Mouse (Mus musculus) embryonic facial prominence, embryonic 14.5 days (tissue): ENCODE results near the gene Sf3b5. TPM values are rescaled to one million over a fixed set of nuclear protein-coding genes. Genes with fewer than 3 reads are reported as not detected.

Experiments
- ATAC-seq: fragments of 200-750 bp; cut with Nextera tagmentation; 2 replicates; pipeline ENCODE4 v1.8.0; 2017; ENCODE audit warnings: low read depth, moderate number of reproducible peaks, moderate TSS enrichment
- DNase-seq: peaks from one replicate; pipeline ENCODE4 v3.0.0-alpha.2; 2015; ENCODE audit warnings: low spot score
- H3K27ac ChIP-seq: fragments of 300-500 bp; sonication (generic); replicated peaks from 2 replicates; pipeline ENCODE4 v1.5.1; 2014; ENCODE audit warnings: low read depth, mild to moderate bottlenecking, low read length, moderate library complexity
- H3K27me3 ChIP-seq: fragments of 300-500 bp; sonication (generic); replicated peaks from 2 replicates; pipeline ENCODE4 v1.6.1; 2014; ENCODE audit warnings: low read length; ENCODE audit not compliant: control insufficient read depth, insufficient read depth
- H3K36me3 ChIP-seq: fragments of 300-500 bp; sonication (generic); 2 replicates; pipeline ENCODE4 v1.6.1; 2014; ENCODE audit warnings: low read length, mixed read lengths; ENCODE audit not compliant: control insufficient read depth, insufficient read depth
- H3K4me1 ChIP-seq: fragments of 300-500 bp; sonication (generic); 2 replicates; pipeline ENCODE4 v1.6.1; 2014; ENCODE audit warnings: antibody characterized with exemption, low read length; ENCODE audit not compliant: control insufficient read depth, insufficient read depth
- H3K4me2 ChIP-seq: fragments of 300-500 bp; sonication (generic); 2 replicates; pipeline ENCODE4 v1.6.1; 2014; ENCODE audit warnings: low read depth, mild to moderate bottlenecking, low read length, moderate library complexity, mixed read lengths
- H3K4me3 ChIP-seq: fragments of 300-500 bp; sonication (generic); 2 replicates; pipeline ENCODE4 v1.5.1; 2014; ENCODE audit warnings: low read depth, mild to moderate bottlenecking, low read length
- H3K9ac ChIP-seq: fragments of 300-500 bp; sonication (generic); 2 replicates; pipeline ENCODE4 v1.6.1; 2014; ENCODE audit warnings: low read depth, mild to moderate bottlenecking, low read length, moderate library complexity, mixed read lengths
- H3K9me3 ChIP-seq: fragments of 300-500 bp; sonication (generic); 2 replicates; pipeline ENCODE4 v1.6.1; 2016; ENCODE audit warnings: low read length; ENCODE audit not compliant: control insufficient read depth
- WGBS: fragments of 180-500 bp; shearing (Covaris S2); extraction: QIAGEN DNeasy Blood & Tissue Kit; methylation state at CpG from one replicate; pipeline ENCODE4 v1.1.7; 2014; 5-methylcytosine and 5-hydroxymethylcytosine counted together
- polyA plus RNA-seq: library from polyadenylated mRNA; unstranded; fragments of >200 nt; fragmentation: Nextera tagmentation; extraction: Ambion mirVana; gene quantifications from 2 replicates; pipeline ENCODE4 v1.2.1, GENCODE M21; 2014

The Sf3b5 gene
- polyA plus RNA-seq, 1 experiment from 2014 or later = 39.8 TPM

- Histone ChIP-seq H3K36me3 (no peaks in the 10 kb centered on the region), H3K9ac (no peak overlapping the region), H3K27ac (no peak overlapping the region), H3K27me3 (no peaks in the 10 kb centered on the region), H3K9me3 (no peaks in the 10 kb centered on the region), H3K4me2 (no peak overlapping the region), H3K4me1 (no peaks in the 10 kb centered on the region), H3K4me3 (no peak overlapping the region)
- WGBS = 88% methylated on average over 6 of the region's 6 CpGs
- no peak for ATAC-seq
- DNase-seq = no peak
Measured at GRCm38 (mm10) chr10:12974572-12974971, 30.6 kb upstream of the Sf3b5 start.

GRCm38 (mm10) chr10:12975461-12975860, 29.7 kb upstream of the Sf3b5 start:
- DNase-seq = no peak
- Histone ChIP-seq H3K36me3 (no peaks in the 10 kb centered on the region), H3K9ac (no peak overlapping the region), H3K27me3 (no peaks in the 10 kb centered on the region), H3K4me3 (no peak overlapping the region), H3K4me2 (no peak overlapping the region), H3K4me1 (no peaks in the 10 kb centered on the region), H3K9me3 (no peaks in the 10 kb centered on the region), H3K27ac (no peak overlapping the region)
- no peak for ATAC-seq
- WGBS = 90% methylated on average over 3 of the region's 3 CpGs

- Histone ChIP-seq H3K27me3 (no peaks in the 10 kb centered on the region), H3K4me2 (no peak overlapping the region), H3K36me3 (no peaks in the 10 kb centered on the region), H3K9ac (no peak overlapping the region), H3K4me3 (no peak overlapping the region), H3K9me3 (no peaks in the 10 kb centered on the region), H3K4me1 (no peaks in the 10 kb centered on the region), H3K27ac (no peak overlapping the region)
- 86% methylated on average over 7 of the region's 7 CpGs for WGBS
- no peak for DNase-seq
- ATAC-seq = no peak
Measured at GRCm38 (mm10) chr10:12975957-12976356, 29.2 kb upstream of the Sf3b5 start.

- H3K36me3 ChIP-seq = no peaks in the 10 kb centered on the region
- H3K9me3 ChIP-seq = no peaks in the 10 kb centered on the region
- H3K27ac ChIP-seq = no peak overlapping the region
- ATAC-seq (no peak), DNase-seq (no peak)
- WGBS = 94% methylated on average over 7 of the region's 7 CpGs
- H3K27me3 ChIP-seq = no peaks in the 10 kb centered on the region
- no peak overlapping the region for H3K4me2 ChIP-seq
- no peaks in the 10 kb centered on the region for H3K4me1 ChIP-seq
- no peak overlapping the region for H3K9ac ChIP-seq
- H3K4me3 ChIP-seq = no peak overlapping the region
Measured at GRCm38 (mm10) chr10:12976552-12976951, 28.6 kb upstream of the Sf3b5 start.

- Histone ChIP-seq H3K9ac (no peak overlapping the region), H3K9me3 (no peaks in the 10 kb centered on the region), H3K27ac (no peak overlapping the region), H3K4me1 (no peaks in the 10 kb centered on the region), H3K4me2 (no peak overlapping the region), H3K36me3 (no peaks in the 10 kb centered on the region), H3K27me3 (no peaks in the 10 kb centered on the region), H3K4me3 (no peak overlapping the region)
- ATAC-seq = no peak
- WGBS = 82% methylated on average over 9 of the region's 9 CpGs
- DNase-seq = no peak
Measured at GRCm38 (mm10) chr10:12977787-12978212, 27.3 kb upstream of the Sf3b5 start.

- DNase-seq = no peak
- no peak overlapping the region for H3K9ac ChIP-seq
- no peak for ATAC-seq
- no peaks in the 10 kb centered on the region for H3K9me3 ChIP-seq
- H3K4me2 ChIP-seq = no peak overlapping the region
- no peaks in the 10 kb centered on the region for H3K27me3 ChIP-seq
- H3K36me3 ChIP-seq = no peaks in the 10 kb centered on the region
- no peaks in the 10 kb centered on the region for H3K4me1 ChIP-seq
- no peak overlapping the region for H3K4me3 ChIP-seq
- no peak overlapping the region for H3K27ac ChIP-seq
- WGBS = 64% methylated on average over 7 of the region's 7 CpGs
Measured at GRCm38 (mm10) chr10:12981071-12981470, 24.1 kb upstream of the Sf3b5 start.

GRCm38 (mm10) chr10:12983516-12983915, 21.6 kb upstream of the Sf3b5 start:
- ATAC-seq = no peak
- Histone ChIP-seq H3K9ac (no peak overlapping the region), H3K9me3 (no peaks in the 10 kb centered on the region), H3K4me1 (no peaks in the 10 kb centered on the region), H3K4me2 (no peak overlapping the region), H3K36me3 (no peaks in the 10 kb centered on the region), H3K27me3 (no peaks in the 10 kb centered on the region), H3K4me3 (no peak overlapping the region), H3K27ac (no peak overlapping the region)
- WGBS = 45% methylated on average over 3 of the region's 3 CpGs
- no peak for DNase-seq

- no peaks in the 10 kb centered on the region for H3K27me3 ChIP-seq
- H3K4me1 ChIP-seq = no peaks in the 10 kb centered on the region
- H3K9me3 ChIP-seq = no peaks in the 10 kb centered on the region
- 73% methylated on average over 3 of the region's 3 CpGs for WGBS
- ATAC-seq = no peak
- no peak overlapping the region for H3K9ac ChIP-seq
- DNase-seq = no peak
- H3K4me2 ChIP-seq = no peak overlapping the region
- no peaks in the 10 kb centered on the region for H3K36me3 ChIP-seq
- no peak overlapping the region for H3K4me3 ChIP-seq
- no peak overlapping the region for H3K27ac ChIP-seq
Measured at GRCm38 (mm10) chr10:12985028-12985427, 20.1 kb upstream of the Sf3b5 start.

- no peaks in the 10 kb centered on the region for H3K27me3 ChIP-seq
- no peak overlapping the region for H3K4me3 ChIP-seq
- H3K4me1 ChIP-seq = no peaks in the 10 kb centered on the region
- no peaks in the 10 kb centered on the region for H3K36me3 ChIP-seq
- no peak for DNase-seq
- no peak overlapping the region for H3K27ac ChIP-seq
- no peak overlapping the region for H3K4me2 ChIP-seq
- WGBS = 79% methylated on average over 5 of the region's 5 CpGs
- no peak for ATAC-seq
- H3K9me3 ChIP-seq = no peaks in the 10 kb centered on the region
- no peak overlapping the region for H3K9ac ChIP-seq
Measured at GRCm38 (mm10) chr10:12986485-12986884, 18.7 kb upstream of the Sf3b5 start.
